Mouse (Mus musculus) T-helper 1 cell (primary cell): ENCODE data around the gene Syn3.

Source experiments
- in situ Hi-C: fragments of 300-600 bp; cut with MboI, MseI; formaldehyde crosslinking; loops from one replicate; pipeline ENCODE4 v1.15.1; 2025; ENCODE audit warnings: high pct_unique_total_duplicates

Syn3 gene

DNA sequence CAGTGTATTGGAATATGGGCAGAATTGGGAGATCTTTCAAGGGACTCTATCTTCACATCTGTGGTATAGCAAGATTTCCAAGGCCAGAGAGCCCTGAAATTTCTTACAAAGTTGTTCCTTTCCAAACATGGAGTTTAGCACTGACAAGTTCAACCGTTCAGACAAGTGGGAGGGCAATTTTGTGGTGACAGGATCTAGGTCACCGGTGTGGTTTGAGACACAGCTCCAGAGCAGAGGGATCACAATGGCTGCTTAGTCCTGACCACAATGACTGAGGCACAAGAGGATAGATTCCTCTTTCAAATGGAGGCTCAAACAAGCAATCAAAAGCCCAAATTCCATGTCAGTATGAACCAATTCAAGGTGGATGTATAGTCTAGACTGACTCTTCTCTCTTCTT lies 487.5 kb downstream of the Syn3 start:
- in situ Hi-C loops, result no loop called here

GRCm38 (mm10) chr10:86010636-86011035 lies 488.1 kb downstream of the Syn3 start:
- in situ Hi-C loops, result no loop called here

DNA sequence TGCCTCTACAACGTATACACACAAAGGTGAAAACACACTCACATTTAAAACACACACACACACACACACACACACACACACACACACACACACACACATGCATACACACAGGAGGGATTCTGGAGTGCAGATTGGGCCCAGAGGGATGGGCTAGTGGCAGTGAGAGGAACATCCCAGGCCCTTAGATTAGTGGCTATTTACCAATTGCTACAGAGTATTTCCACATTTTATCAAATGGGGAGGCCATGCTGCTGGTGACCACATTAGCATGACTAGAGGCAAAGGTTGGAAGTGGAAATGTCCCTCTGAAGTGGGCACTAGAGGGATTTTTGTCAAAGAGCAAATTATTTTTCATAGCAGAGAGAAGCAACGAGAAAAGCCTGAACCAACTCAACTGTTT lies 489.0 kb downstream of the Syn3 start:
- in situ Hi-C loops, result no loop called here

DNA sequence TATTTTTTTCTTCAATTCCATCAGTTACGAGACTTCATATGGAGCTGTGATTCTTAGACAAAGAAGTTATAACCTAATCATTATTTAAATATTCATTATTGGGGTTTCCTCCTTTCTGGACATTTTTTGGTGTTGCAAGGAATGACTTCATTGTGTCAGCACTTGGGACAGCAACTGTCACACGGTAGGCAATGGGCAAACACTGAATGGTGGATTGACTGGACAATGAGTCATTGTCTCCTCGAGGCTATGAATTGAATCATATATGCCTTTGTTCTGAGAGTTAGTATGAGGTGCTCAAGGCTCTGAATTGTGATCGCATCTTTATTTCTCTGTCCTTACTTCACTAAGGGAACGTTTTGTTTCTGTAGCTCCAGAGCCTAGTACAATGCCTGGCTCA lies 492.2 kb downstream of the Syn3 start:
- in situ Hi-C loops, result no loop called here
